Mouse (Mus musculus): ENCODE measurements at regions not wholly inside any gene's neighbourhood (a gene's known extent, or its start where the extent isn't known, plus 50 kb on each side); places are given as distances from the start of the nearest gene placed in this dataset.

GRCm38 (mm10) chr2:50757837-50758541 lies 390.9 kb downstream of the Rnd3 start:
- ATAC-seq (ENCODE audit: low read depth), result no peak
- no peak overlapping the region for H3K4me3 ChIP-seq (ENCODE audit: low read depth, low read length)
- H3K4me1 ChIP-seq (ENCODE audit: control insufficient read depth, insufficient read depth, low read length), result no peaks in the 10 kb centered on the region
- no peak overlapping the region for H3K9ac ChIP-seq (replicated peaks; ENCODE audit: low read depth, low read length)
- no peak overlapping the region for H3K4me2 ChIP-seq (ENCODE audit: low read depth, low read length)
- WGBS, result 96% methylated on average over 21 of the region's 21 CpGs
- H3K36me3 ChIP-seq (ENCODE audit: control insufficient read depth, insufficient read depth, low read length), result no peaks in the 10 kb centered on the region
- H3K27me3 ChIP-seq (ENCODE audit: control insufficient read depth, insufficient read depth, low read length), result no peaks in the 10 kb centered on the region
- H3K9me3 ChIP-seq (ENCODE audit: control insufficient read depth, low read length), result no peaks in the 10 kb centered on the region
- H3K27ac ChIP-seq (ENCODE audit: low read depth, low read length), result no peak overlapping the region

DNA sequence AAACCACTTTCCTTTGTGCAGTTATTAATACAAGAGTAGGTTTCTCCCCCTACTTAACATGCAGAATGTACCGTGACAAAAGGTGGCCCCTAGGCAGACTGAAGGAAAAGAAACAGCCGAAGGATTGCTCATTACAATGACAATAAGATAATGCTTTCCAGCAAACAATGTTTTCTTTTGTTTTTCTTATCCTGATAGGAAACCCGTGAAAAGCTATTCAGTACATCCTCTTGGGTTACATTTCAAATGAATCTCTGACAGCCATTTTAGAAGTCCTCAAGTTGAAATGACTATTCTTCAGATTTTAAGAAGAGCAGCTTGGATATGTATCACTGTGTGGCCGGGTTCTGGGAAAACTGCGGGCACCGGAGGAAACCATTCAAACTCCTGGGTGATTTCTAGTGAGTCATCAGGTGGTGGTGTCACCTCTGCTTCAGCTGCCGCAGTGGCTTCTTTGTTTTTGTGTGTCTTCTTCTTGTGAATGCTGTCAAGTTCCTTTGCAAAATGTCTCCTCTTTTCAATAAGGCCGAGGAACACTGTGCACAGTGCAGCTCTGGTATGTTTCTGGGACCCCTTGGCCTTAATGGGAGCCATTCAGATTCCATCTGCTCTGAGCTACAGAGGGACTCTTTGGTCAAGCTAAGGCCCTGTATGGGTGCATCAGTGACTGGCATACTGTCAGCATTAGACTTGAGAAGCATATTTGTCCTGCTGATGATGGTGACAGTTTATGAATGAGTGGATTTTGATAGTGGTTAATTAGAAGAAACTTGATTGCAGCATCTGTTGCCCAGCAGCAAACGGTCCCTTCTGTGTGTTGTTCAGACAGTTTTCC lies 393.1 kb downstream of the Rnd3 start:
- H3K36me3 ChIP-seq (ENCODE audit: control insufficient read depth, insufficient read depth, low read length), result no peaks in the 10 kb centered on the region
- 17% methylated on average over 9 of the region's 9 CpGs for WGBS

GRCm38 (mm10) chr2:50755160-50755559 lies 393.8 kb downstream of the Rnd3 start:
- ATAC-seq (ENCODE audit: low read depth), result no peak
- WGBS, result 54% methylated on average over 6 of the region's 6 CpGs

More for the DNA sequence above, 393.1 kb downstream of the Rnd3 start:
- 0 out of 2 replicates have a peak, but pooled peaks cover 3% of the 10 kb centered on the region for H3K4me1 ChIP-seq (ENCODE audit: control insufficient read depth, insufficient read depth, low read length)
- no peak overlapping the region for H3K9ac ChIP-seq (replicated peaks; ENCODE audit: low read depth, low read length)
- no peaks in the 10 kb centered on the region for H3K27me3 ChIP-seq (ENCODE audit: control insufficient read depth, insufficient read depth, low read length)
- H3K4me2 ChIP-seq (ENCODE audit: low read depth, low read length), result no peak overlapping the region
- no peaks in the 10 kb centered on the region for H3K9me3 ChIP-seq (ENCODE audit: control insufficient read depth, low read length)
- ATAC-seq (ENCODE audit: low read depth), result no peak
- H3K27ac ChIP-seq (ENCODE audit: low read depth, low read length), result no peak overlapping the region
- H3K4me3 ChIP-seq (ENCODE audit: low read depth, low read length), result no peak overlapping the region

GRCm38 (mm10) chr2:50752408-50752807 lies 396.5 kb downstream of the Rnd3 start:
- Histone ChIP-seq H3K4me2 (ENCODE audit: low read depth, low read length) (no peak overlapping the region), H3K27ac (ENCODE audit: low read depth, low read length) (no peak overlapping the region), H3K4me1 (ENCODE audit: control insufficient read depth, insufficient read depth, low read length) (0 out of 2 replicates have a peak, but pooled peaks cover 3% of the 10 kb centered on the region), H3K9ac (replicated peaks; ENCODE audit: low read depth, low read length) (no peak overlapping the region), H3K36me3 (ENCODE audit: control insufficient read depth, insufficient read depth, low read length) (no peaks in the 10 kb centered on the region), H3K9me3 (ENCODE audit: control insufficient read depth, low read length) (no peaks in the 10 kb centered on the region), H3K4me3 (ENCODE audit: low read depth, low read length) (no peak overlapping the region), H3K27me3 (ENCODE audit: control insufficient read depth, insufficient read depth, low read length) (no peaks in the 10 kb centered on the region)
- no peak for ATAC-seq (ENCODE audit: low read depth)
- WGBS, result 88% methylated on average over 9 of the region's 9 CpGs

More at GRCm38 (mm10) chr2:50755160-50755559, 393.8 kb downstream of the Rnd3 start:
- no peaks in the 10 kb centered on the region for H3K36me3 ChIP-seq (ENCODE audit: control insufficient read depth, insufficient read depth, low read length)
- H3K9me3 ChIP-seq (ENCODE audit: control insufficient read depth, low read length), result no peaks in the 10 kb centered on the region
- no peaks in the 10 kb centered on the region for H3K27me3 ChIP-seq (ENCODE audit: control insufficient read depth, insufficient read depth, low read length)
- no peak overlapping the region for H3K27ac ChIP-seq (ENCODE audit: low read depth, low read length)
- 0 out of 2 replicates have a peak, but pooled peaks cover 3% of the 10 kb centered on the region for H3K4me1 ChIP-seq (ENCODE audit: control insufficient read depth, insufficient read depth, low read length)
- H3K4me3 ChIP-seq (ENCODE audit: low read depth, low read length), result no peak overlapping the region
- no peak overlapping the region for H3K9ac ChIP-seq (replicated peaks; ENCODE audit: low read depth, low read length)
- no peak overlapping the region for H3K4me2 ChIP-seq (ENCODE audit: low read depth, low read length)

DNA sequence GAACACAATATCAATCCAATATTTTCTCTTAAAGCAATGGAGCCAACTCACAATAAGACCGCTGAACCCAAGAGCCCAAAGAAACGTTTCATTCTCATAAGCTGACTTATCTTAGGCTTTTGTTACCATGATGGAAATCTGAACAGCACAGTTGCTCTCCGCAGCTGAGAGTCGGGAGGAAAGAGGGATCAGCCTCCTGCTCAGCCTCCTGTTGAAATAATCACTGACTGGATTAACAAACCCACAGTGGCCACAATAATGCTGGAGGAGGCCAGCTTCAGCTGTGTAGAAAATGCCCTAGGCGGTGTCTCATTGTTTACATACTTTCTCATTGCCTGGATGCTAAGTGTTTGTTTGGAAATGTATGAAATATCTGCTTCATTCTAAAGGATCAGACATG lies 398.1 kb downstream of the Rnd3 start:
- no peak for ATAC-seq (ENCODE audit: low read depth)
- WGBS, result 83% methylated on average over 5 of the region's 5 CpGs

DNA sequence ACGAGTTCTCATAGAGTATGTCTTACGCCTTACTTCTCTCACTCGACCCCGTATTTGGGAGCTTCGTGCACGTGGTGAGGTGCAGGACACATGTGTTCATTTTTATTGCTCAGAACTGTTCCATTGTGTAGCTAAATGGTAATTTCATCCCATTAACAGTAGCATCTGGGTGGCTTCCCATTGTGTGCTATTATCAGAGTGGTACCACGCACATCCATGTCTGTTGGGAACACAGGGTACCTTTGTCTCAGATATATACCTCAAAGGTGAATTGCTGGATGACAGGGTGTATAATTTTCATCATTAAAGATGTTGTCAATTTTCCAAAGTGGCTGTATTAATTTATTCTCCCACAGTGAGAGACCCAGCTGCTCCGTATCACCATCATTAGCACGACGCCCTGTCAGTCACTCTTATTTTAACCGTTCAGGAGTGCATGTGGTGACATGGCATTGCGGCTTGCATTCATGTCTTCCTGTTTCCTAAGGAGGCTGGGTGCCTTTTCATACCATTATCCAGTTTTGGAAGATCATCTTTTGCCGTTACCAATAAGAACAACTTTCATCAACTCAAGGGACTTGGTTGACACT lies 404.2 kb downstream of the Rnd3 start:
- peak; percentile 70; the same call in 1 of the 2 replicates for ATAC-seq (ENCODE audit: low read depth)
- H3K9me3 ChIP-seq (ENCODE audit: control insufficient read depth, low read length), result no peaks in the 10 kb centered on the region
- 32% methylated on average over 13 of the region's 13 CpGs for WGBS

More for the DNA sequence above, 398.1 kb downstream of the Rnd3 start:
- Histone ChIP-seq H3K4me1 (ENCODE audit: control insufficient read depth, insufficient read depth, low read length) (0 out of 2 replicates have a peak, but pooled peaks cover 3% of the 10 kb centered on the region), H3K9me3 (ENCODE audit: control insufficient read depth, low read length) (no peaks in the 10 kb centered on the region), H3K9ac (replicated peaks; ENCODE audit: low read depth, low read length) (no peak overlapping the region), H3K4me3 (ENCODE audit: low read depth, low read length) (no peak overlapping the region), H3K36me3 (ENCODE audit: control insufficient read depth, insufficient read depth, low read length) (no peaks in the 10 kb centered on the region), H3K27me3 (ENCODE audit: control insufficient read depth, insufficient read depth, low read length) (no peaks in the 10 kb centered on the region), H3K4me2 (ENCODE audit: low read depth, low read length) (no peak overlapping the region), H3K27ac (ENCODE audit: low read depth, low read length) (no peak overlapping the region)

GRCm38 (mm10) chr2:50743785-50744258 lies 405.1 kb downstream of the Rnd3 start:
- H3K27ac ChIP-seq (ENCODE audit: low read depth, low read length), result no peak overlapping the region
- H3K36me3 ChIP-seq (ENCODE audit: control insufficient read depth, insufficient read depth, low read length), result no peaks in the 10 kb centered on the region
- H3K9me3 ChIP-seq (ENCODE audit: control insufficient read depth, low read length), result no peaks in the 10 kb centered on the region
- ATAC-seq (ENCODE audit: low read depth), result peak; percentile 65
- H3K4me1 ChIP-seq (ENCODE audit: control insufficient read depth, insufficient read depth, low read length), result no peaks in the 10 kb centered on the region
- H3K4me3 ChIP-seq (ENCODE audit: low read depth, low read length), result no peak overlapping the region
- no peak overlapping the region for H3K4me2 ChIP-seq (ENCODE audit: low read depth, low read length)
- H3K27me3 ChIP-seq (ENCODE audit: control insufficient read depth, insufficient read depth, low read length), result no peaks in the 10 kb centered on the region
- no peak overlapping the region for H3K9ac ChIP-seq (replicated peaks; ENCODE audit: low read depth, low read length)
- WGBS, result 97% methylated on average over 3 of the region's 3 CpGs

More for the DNA sequence above, 404.2 kb downstream of the Rnd3 start:
- no peaks in the 10 kb centered on the region for H3K27me3 ChIP-seq (ENCODE audit: control insufficient read depth, insufficient read depth, low read length)
- no peak overlapping the region for H3K27ac ChIP-seq (ENCODE audit: low read depth, low read length)
- H3K36me3 ChIP-seq (ENCODE audit: control insufficient read depth, insufficient read depth, low read length), result no peaks in the 10 kb centered on the region
- H3K9ac ChIP-seq (replicated peaks; ENCODE audit: low read depth, low read length), result no peak overlapping the region
- H3K4me2 ChIP-seq (ENCODE audit: low read depth, low read length), result no peak overlapping the region
- no peaks in the 10 kb centered on the region for H3K4me1 ChIP-seq (ENCODE audit: control insufficient read depth, insufficient read depth, low read length)
- H3K4me3 ChIP-seq (ENCODE audit: low read depth, low read length), result no peak overlapping the region

- Histone ChIP-seq H3K9ac (replicated peaks; ENCODE audit: low read depth, low read length) (no peak overlapping the region), H3K27ac (ENCODE audit: low read depth, low read length) (no peak overlapping the region), H3K9me3 (ENCODE audit: control insufficient read depth, low read length) (no peaks in the 10 kb centered on the region), H3K27me3 (ENCODE audit: control insufficient read depth, insufficient read depth, low read length) (no peaks in the 10 kb centered on the region), H3K4me2 (ENCODE audit: low read depth, low read length) (no peak overlapping the region), H3K36me3 (ENCODE audit: control insufficient read depth, insufficient read depth, low read length) (no peaks in the 10 kb centered on the region), H3K4me1 (ENCODE audit: control insufficient read depth, insufficient read depth, low read length) (peaks cover 9% of the 10 kb centered on the region), H3K4me3 (ENCODE audit: low read depth, low read length) (no peak overlapping the region)
- no peak for ATAC-seq (ENCODE audit: low read depth)
- WGBS, result 54% methylated on average over 2 of the region's 2 CpGs
Observed at GRCm38 (mm10) chr2:50742421-50742820, 406.5 kb downstream of the Rnd3 start.
